Mouse (Mus musculus): Measurements from ENCODE around the gene Il17rc. TPM values are rescaled to one million over a fixed set of nuclear protein-coding genes. Genes with fewer than 3 reads are reported as not detected.

Il17rc gene
- not detected for polyA plus RNA-seq (2017; shearing (Covaris generic))

GRCm38 (mm10) chr6:113471297-113471936 is at the start of gene Il17rc:
Gene Il17rc, plus strand, starts transcription at chr6:113471427.
- no peak for ATAC-seq

- ATAC-seq: no peak
These were observed 48.2 kb upstream of the Il17rc start for GRCm38 (mm10) chr6:113423000-113423399.

- ATAC-seq: no peak
These were observed 47.0 kb upstream of the Il17rc start for GRCm38 (mm10) chr6:113424187-113424586.

GRCm38 (mm10) chr6:113426696-113427095 is 44.5 kb upstream of the Il17rc start:
- ATAC-seq: no peak

- peak; percentile 53 for ATAC-seq
These were observed 43.8 kb upstream of the Il17rc start for GRCm38 (mm10) chr6:113427397-113427796.

GRCm38 (mm10) chr6:113428006-113428405 is 43.2 kb upstream of the Il17rc start:
- ATAC-seq: no peak

GRCm38 (mm10) chr6:113429965-113430364 is 41.3 kb upstream of the Il17rc start:
- no peak for ATAC-seq

GRCm38 (mm10) chr6:113430846-113431245 is 40.4 kb upstream of the Il17rc start:
- no peak for ATAC-seq

- no peak for ATAC-seq
These were observed 39.4 kb upstream of the Il17rc start for GRCm38 (mm10) chr6:113431801-113432200.

GRCm38 (mm10) chr6:113433661-113434060 is 37.6 kb upstream of the Il17rc start:
- ATAC-seq: no peak

- no peak for ATAC-seq
These were observed 36.5 kb upstream of the Il17rc start for GRCm38 (mm10) chr6:113434691-113435090.

GRCm38 (mm10) chr6:113435664-113436205 is 35.5 kb upstream of the Il17rc start, which contains the start of gene Cidec:
Gene Cidec, minus strand, starts transcription at chr6:113435760.
- no peak for ATAC-seq

- ATAC-seq: no peak
These were observed 34.1 kb upstream of the Il17rc start for GRCm38 (mm10) chr6:113437135-113437534.

- no peak for ATAC-seq
These were observed 32.4 kb upstream of the Il17rc start for GRCm38 (mm10) chr6:113438721-113439430.

- ATAC-seq: no peak
These were observed 30.5 kb upstream of the Il17rc start for GRCm38 (mm10) chr6:113440686-113441085.

GRCm38 (mm10) chr6:113441147-113441680 is 30.0 kb upstream of the Il17rc start:
- ATAC-seq: peak; percentile 71

- ATAC-seq: peak; percentile 27
These were observed 29.2 kb upstream of the Il17rc start for GRCm38 (mm10) chr6:113442087-113442441.

- peak; percentile 91 for ATAC-seq
These were observed 28.7 kb upstream of the Il17rc start, which contains the start of gene Jagn1 for GRCm38 (mm10) chr6:113442442-113443090. Gene Jagn1, plus strand, starts transcription at chr6:113442569.

GRCm38 (mm10) chr6:113443091-113443490 is 28.1 kb upstream of the Il17rc start:
- ATAC-seq: no peak

GRCm38 (mm10) chr6:113444207-113444965 is 26.8 kb upstream of the Il17rc start:
- ATAC-seq: no peak

GRCm38 (mm10) chr6:113447639-113448038 is 23.6 kb upstream of the Il17rc start:
- no peak for ATAC-seq

- no peak for ATAC-seq
These were observed 19.4 kb upstream of the Il17rc start for GRCm38 (mm10) chr6:113451839-113452238.
